ENCODE assay signal across 8 mouse cellular contexts in the genomic region with DNA sequence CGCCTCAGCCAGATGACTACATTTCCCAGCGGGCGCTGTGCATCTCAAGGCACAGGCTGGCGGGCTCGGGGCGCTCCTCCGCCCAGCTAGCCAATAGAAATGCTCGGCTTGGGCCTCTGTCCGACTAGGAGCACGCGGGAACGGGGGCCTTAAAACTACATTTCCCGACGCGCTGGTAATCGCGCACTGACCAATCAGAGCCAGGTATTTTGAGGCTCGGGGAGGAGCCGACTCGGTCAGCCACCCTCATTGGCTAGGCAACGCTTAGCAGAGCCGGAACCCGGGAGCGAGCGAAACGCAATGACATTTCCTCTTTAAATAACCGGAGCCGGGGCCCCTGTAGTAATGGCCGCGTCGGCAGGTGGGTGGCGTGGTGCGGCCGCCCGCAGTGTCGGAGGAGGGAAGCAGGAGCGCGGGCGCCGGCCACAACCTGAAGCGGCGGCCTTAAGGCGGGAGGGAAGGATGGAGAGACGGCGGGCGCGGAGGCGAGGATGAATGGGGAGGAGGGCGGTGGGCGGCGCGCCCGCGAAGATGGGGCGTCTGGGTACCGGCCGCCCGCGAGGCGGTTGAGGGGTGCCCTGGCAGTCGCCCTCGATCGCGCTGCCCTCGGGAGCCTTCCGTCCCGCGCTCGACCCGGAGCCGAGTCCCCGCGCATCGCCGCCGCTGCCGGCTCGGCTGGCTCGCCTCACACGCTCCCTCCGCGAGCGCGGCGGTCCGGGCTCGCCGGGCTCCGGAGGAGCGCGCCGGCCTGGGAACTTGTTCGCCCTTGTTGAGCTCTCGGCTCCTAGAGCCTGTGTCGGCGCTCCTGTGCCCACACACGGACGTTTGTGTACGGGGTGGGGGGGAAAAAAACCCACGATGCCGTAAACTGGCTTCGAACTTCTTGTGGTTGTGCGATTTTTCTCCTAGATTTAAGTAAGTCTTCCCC. TPM values are rescaled to one million over a fixed set of nuclear protein-coding genes. Genes with fewer than 3 reads are reported as not detected.
DNase-seq lines count a peak whose midpoint lies in the region; ATAC-seq and TF ChIP-seq lines count a peak whose summit lies in the region.

No protein-coding gene starts in this region.

- no peak for TF ChIP-seq CTCF in lung, adult 2 months (IDR thresholded peaks at IDR 0.05; ENCODE audit: insufficient read depth, low read length)

- H3K4me1 ChIP-seq in ES-E14 (ENCODE audit: control insufficient read depth in 2 of 2, insufficient read depth in 2 of 2, low read length in 2 of 2, poor library complexity in 1 of 2), result peaks cover 0 to 4% of the 10 kb centered on the region in 2 experiments; a peak in 1 of 4 replicates
- peaks cover 11% of the 10 kb centered on the region for H3K4me1 ChIP-seq in forebrain, embryonic 15.5 days
- no peaks in the 10 kb centered on the region; the same call in 1 of the 2 replicates for H3K4me1 ChIP-seq in lung, adult 2 months (ENCODE audit: control insufficient read depth, insufficient read depth, low read length)

- no peak for TF ChIP-seq POLR2A in lung, adult 2 months (IDR thresholded peaks at IDR 0.05; ENCODE audit: borderline replicate concordance, extremely low read depth, low read depth, low read length)

- peak overlapping the region; percentile 89 to 96 for H3K4me3 ChIP-seq in ES-E14 (ENCODE audit: insufficient read depth in 1 of 2, low read depth in 1 of 2, low read length in 2 of 2, poor library complexity in 1 of 2, severe bottlenecking in 1 of 2)
- peak overlapping the region; percentile 93 for H3K4me3 ChIP-seq in forebrain, embryonic 15.5 days
- H3K4me3 ChIP-seq in lung, adult 2 months (replicated peaks; ENCODE audit: extremely low read depth, low read depth, low read length), result peak overlapping the region; percentile 91

- in situ Hi-C loops in ES-E14 (cut with MboI; ENCODE audit: low sequenced_read_pairs in 2 of 2, unreplicated experiment in 2 of 2), result no loop called here

- H3K27me3 ChIP-seq in forebrain, embryonic 15.5 days, result no peaks in the 10 kb centered on the region

- peak; percentile 95 for DNase-seq in ES-E14 (ENCODE audit: low read depth, low spot score)
- peak; percentile 97 for DNase-seq in cerebellum, adult 11-12 months
- peak; percentile 92 for DNase-seq in heart, postnatal 25 days (ENCODE audit: low spot score)
- DNase-seq in layer of hippocampus, adult 18-20 months (ENCODE audit: low spot score in 2 of 2), result peak; percentile 95 to 98
- DNase-seq in lung, adult 2 months, result peak; percentile 83
- peak; percentile 91 to 94 for DNase-seq in thymus, adult 18-20 months

- H3K27ac ChIP-seq in ES-E14 (ENCODE audit: insufficient read depth, low read depth, low read length, poor library complexity, severe bottlenecking), result no peak overlapping the region
- peak overlapping the region; percentile 91 for H3K27ac ChIP-seq in forebrain, embryonic 15.5 days (replicated peaks)

- H3K9ac ChIP-seq in ES-E14 (ENCODE audit: insufficient read depth, low read depth, low read length, poor library complexity, severe bottlenecking), result peak overlapping the region; percentile 87
- H3K9ac ChIP-seq in forebrain, embryonic 15.5 days (replicated peaks), result peak overlapping the region; percentile 82

- H3K4me2 ChIP-seq in forebrain, embryonic 15.5 days (replicated peaks), result peak overlapping the region; percentile 55

- WGBS in forebrain, embryonic 15.5 days, result under 1% methylated on average over 100 of the region's 103 CpGs
- WGBS in lung, adult 2 months, result under 1% methylated on average over 103 of the region's 103 CpGs

- no peaks in the 10 kb centered on the region for H3K9me3 ChIP-seq in ES-E14 (ENCODE audit: control insufficient read depth, insufficient read depth, low read depth, low read length)
- H3K9me3 ChIP-seq in forebrain, embryonic 15.5 days, result no peaks in the 10 kb centered on the region

- peak; percentile 99 for ATAC-seq in forebrain, embryonic 15.5 days (replicated peaks)
- ATAC-seq in neutrophil, adult 5-6 weeks (ENCODE audit: extremely low read depth, insufficient number of reproducible peaks, low FRiP score, poor library complexity, severe bottlenecking), result peak; percentile 99

- intact Hi-C loops in heart, postnatal 25 days (cut with DNase I), result no loop called here

- H3K36me3 ChIP-seq in ES-E14 (ENCODE audit: control insufficient read depth, insufficient read depth, low read length, poor library complexity, severe bottlenecking), result peaks cover 5% of the 10 kb centered on the region
- peaks cover 11% of the 10 kb centered on the region for H3K36me3 ChIP-seq in forebrain, embryonic 15.5 days

TF ChIP-seq in ES-E14, 5 proteins besides CTCF, POLR2A, EP300 and RAD21:
- TF ChIP-seq HCFC1 (IDR thresholded peaks at IDR 0.05; ENCODE audit: borderline replicate concordance, insufficient read depth, low read length), result peak; percentile 93
- no peak for TF ChIP-seq ZNF384 (IDR thresholded peaks at IDR 0.05; ENCODE audit: low read depth, low read length)
- no peak for TF ChIP-seq ZC3H11A (IDR thresholded peaks at IDR 0.05; ENCODE audit: borderline replicate concordance, low read depth, low read length)
- no peak for TF ChIP-seq CHD2 (IDR thresholded peaks at IDR 0.05; ENCODE audit: low read depth, low read length)

RNA-seq across cellular contexts. Expression of gene Kbtbd8, which starts 0.8 kb away (rescaled TPM):
- total RNA-seq in ES-E14 (2012; rRNA removed), result 17.7 and 21.6 TPM in 2 replicates
- polyA plus RNA-seq in forebrain, embryonic 15.5 days (2015; fragmentation: Nextera tagmentation; extraction: Ambion mirVana), result 5.2 and 5.8 TPM in 2 replicates
- 1 to 10 TPM; 1.5 to 1.8 TPM for total RNA-seq in heart, postnatal 25 days (2021)
- total RNA-seq in layer of hippocampus, adult 18-20 months (2021), result 10 to 100 TPM in 1 of 2 experiments, 1 to 10 TPM in 1; 8.7 to 10.4 TPM
- 0.23 and 0.32 TPM in 2 replicates for polyA plus RNA-seq in lung, adult 2 months (2012; rRNA removed)
- 5.6 and 6.3 TPM in 2 replicates for total RNA-seq in neutrophil, adult 5-6 weeks (2017)
